Mouse (Mus musculus) c-Kit-negative CD71-positive TER-119-positive erythroid progenitor cells, embryonic 14.5 days (primary cell): ENCODE data around the gene Dlec1.

Experiments used
- DNase-seq: peaks from one replicate; pipeline ENCODE4 v3.0.0-alpha.2; 2013; ENCODE audit warnings: low read depth, low spot score

Dlec1 gene

GRCm38 (mm10) chr9:119089437-119089836, 12.8 kb upstream of the Dlec1 start:
- no peak for DNase-seq

GRCm38 (mm10) chr9:119090462-119090861, 11.8 kb upstream of the Dlec1 start:
- DNase-seq = no peak

- no peak for DNase-seq
Observed at GRCm38 (mm10) chr9:119091581-119092310, 10.5 kb upstream of the Dlec1 start.

- DNase-seq = no peak
Observed at GRCm38 (mm10) chr9:119092473-119093418, 9.5 kb upstream of the Dlec1 start.

- DNase-seq = no peak
Observed at GRCm38 (mm10) chr9:119093419-119094295, 8.6 kb upstream of the Dlec1 start, which contains the start of gene Plcd1. Gene Plcd1 (minus strand): TSS chr9:119093502.

- no peak for DNase-seq
Observed at GRCm38 (mm10) chr9:119094462-119095109, 7.7 kb upstream of the Dlec1 start.

GRCm38 (mm10) chr9:119100177-119100898, 1.9 kb upstream of the Dlec1 start:
- no peak for DNase-seq

- DNase-seq = no peak
Observed at GRCm38 (mm10) chr9:119102783-119103113, 470 bp downstream of the Dlec1 start.

- no peak for DNase-seq
Observed at GRCm38 (mm10) chr9:119107566-119107965, 5.3 kb downstream of the Dlec1 start.

GRCm38 (mm10) chr9:119109685-119110353, 7.5 kb downstream of the Dlec1 start:
- DNase-seq = no peak

GRCm38 (mm10) chr9:119110640-119111039, 8.4 kb downstream of the Dlec1 start:
- no peak for DNase-seq

- DNase-seq = no peak
Observed at GRCm38 (mm10) chr9:119114911-119115310, 12.6 kb downstream of the Dlec1 start.

GRCm38 (mm10) chr9:119119409-119120167, 17.3 kb downstream of the Dlec1 start:
- no peak for DNase-seq

GRCm38 (mm10) chr9:119120168-119120560, 17.9 kb downstream of the Dlec1 start:
- no peak for DNase-seq

GRCm38 (mm10) chr9:119122596-119123369, 20.5 kb downstream of the Dlec1 start:
- no peak for DNase-seq

- DNase-seq = no peak
Observed at GRCm38 (mm10) chr9:119128436-119129181, 26.3 kb downstream of the Dlec1 start.

GRCm38 (mm10) chr9:119130692-119131091, 28.4 kb downstream of the Dlec1 start:
- DNase-seq = no peak

- no peak for DNase-seq
Observed at GRCm38 (mm10) chr9:119138836-119139235, 36.6 kb downstream of the Dlec1 start.
